Mouse (Mus musculus): Measurements from ENCODE around the gene Pld1. TPM values are rescaled to one million over a fixed set of nuclear protein-coding genes. Genes with fewer than 3 reads are reported as not detected.

Gene Pld1
- polyA plus RNA-seq, 1 experiment from 2014 or later, result 5.0 TPM

DNA sequence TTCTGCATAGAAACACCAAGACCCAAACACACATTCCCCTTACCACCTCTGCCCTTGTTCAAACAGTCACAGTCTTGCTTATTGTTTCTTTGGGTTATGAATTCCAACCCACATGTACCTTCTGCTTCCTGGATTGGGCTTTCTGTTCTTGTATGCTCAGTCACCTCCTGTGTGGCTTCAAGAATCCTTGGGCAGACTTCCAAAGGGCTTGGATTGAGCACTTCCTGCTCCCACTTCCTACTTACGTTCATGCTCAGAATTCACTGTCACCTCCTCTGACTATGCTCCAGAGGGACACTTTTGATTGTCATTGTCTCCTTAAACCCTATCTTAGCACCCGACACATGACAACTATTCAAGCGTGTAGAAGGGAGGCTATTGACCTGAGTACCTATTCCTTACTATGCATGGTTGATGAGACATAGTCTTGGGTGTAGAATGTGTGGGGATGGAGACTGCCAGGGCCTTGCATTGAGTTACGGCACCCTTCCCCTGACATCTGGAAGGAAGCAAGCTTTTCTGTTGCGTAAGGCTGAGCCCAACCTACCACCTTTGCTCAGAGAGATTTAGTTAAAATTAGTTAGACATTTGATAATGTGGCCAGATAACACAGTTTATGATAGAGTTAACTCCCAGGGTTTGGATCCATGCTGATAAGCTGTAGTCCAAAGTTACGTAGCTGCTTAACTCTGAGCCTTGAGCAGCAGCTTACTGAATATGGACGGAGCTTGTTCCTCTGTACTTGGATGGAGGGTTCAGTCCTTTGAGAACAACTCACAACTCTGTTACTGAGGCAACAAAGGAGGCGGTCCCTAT is 55.9 kb downstream of the Pld1 start:
- H3K27ac ChIP-seq, result no peak overlapping the region
- H3K36me3 ChIP-seq (ENCODE audit: insufficient read depth, low read length), result no peaks in the 10 kb centered on the region
- no peak for ATAC-seq (replicated peaks; ENCODE audit: low FRiP score, low read depth)
- H3K4me1 ChIP-seq (replicated peaks; ENCODE audit: insufficient read depth, low read length), result no peaks in the 10 kb centered on the region
- WGBS, result 74% methylated on average over 8 of the region's 8 CpGs
- H3K4me2 ChIP-seq (ENCODE audit: low read length), result no peak overlapping the region
- no peaks in the 10 kb centered on the region for H3K9me3 ChIP-seq (replicated peaks; ENCODE audit: low read length)
- H3K4me3 ChIP-seq (replicated peaks; ENCODE audit: low read depth, low read length), result no peak overlapping the region
- TF ChIP-seq CTCF (IDR thresholded peaks at IDR 0.05; ENCODE audit: low read depth), result no peak
- DNase-seq (ENCODE audit: low spot score), result no peak
- H3K27me3 ChIP-seq (ENCODE audit: insufficient read depth, low read length), result no peaks in the 10 kb centered on the region
- no peak overlapping the region for H3K9ac ChIP-seq (ENCODE audit: low read depth, low read length)

DNA sequence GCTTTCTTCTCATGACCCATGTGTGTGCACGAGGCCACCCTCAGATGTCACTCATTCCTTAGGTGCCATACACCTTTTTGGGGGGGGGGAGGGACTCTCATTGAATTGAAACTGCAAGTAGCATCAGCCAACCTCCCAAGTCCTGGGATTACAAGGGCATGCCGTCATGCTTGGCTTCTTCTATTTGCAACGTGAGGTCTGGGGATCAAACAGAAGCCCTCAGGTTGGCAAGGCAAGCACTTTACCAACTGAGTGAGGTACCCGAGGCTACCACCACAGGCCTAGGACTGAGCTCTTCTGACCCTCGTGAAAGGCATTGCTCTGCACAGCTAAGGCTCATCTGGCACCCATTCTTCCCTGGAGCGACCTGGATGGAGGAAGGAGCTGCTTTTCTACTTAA is 65.8 kb downstream of the Pld1 start:
- Histone ChIP-seq H3K9ac (ENCODE audit: low read depth, low read length) (no peak overlapping the region), H3K4me3 (replicated peaks; ENCODE audit: low read depth, low read length) (no peak overlapping the region), H3K36me3 (ENCODE audit: insufficient read depth, low read length) (no peaks in the 10 kb centered on the region), H3K27me3 (ENCODE audit: insufficient read depth, low read length) (no peaks in the 10 kb centered on the region), H3K27ac (no peak overlapping the region), H3K4me2 (ENCODE audit: low read length) (no peak overlapping the region), H3K4me1 (replicated peaks; ENCODE audit: insufficient read depth, low read length) (no peaks in the 10 kb centered on the region), H3K9me3 (replicated peaks; ENCODE audit: low read length) (no peaks in the 10 kb centered on the region)
- WGBS, result 60% methylated on average over 6 of the region's 6 CpGs
- DNase-seq (ENCODE audit: low spot score), result no peak
- TF ChIP-seq CTCF (IDR thresholded peaks at IDR 0.05; ENCODE audit: low read depth), result no peak
- ATAC-seq (replicated peaks; ENCODE audit: low FRiP score, low read depth), result no peak

DNA sequence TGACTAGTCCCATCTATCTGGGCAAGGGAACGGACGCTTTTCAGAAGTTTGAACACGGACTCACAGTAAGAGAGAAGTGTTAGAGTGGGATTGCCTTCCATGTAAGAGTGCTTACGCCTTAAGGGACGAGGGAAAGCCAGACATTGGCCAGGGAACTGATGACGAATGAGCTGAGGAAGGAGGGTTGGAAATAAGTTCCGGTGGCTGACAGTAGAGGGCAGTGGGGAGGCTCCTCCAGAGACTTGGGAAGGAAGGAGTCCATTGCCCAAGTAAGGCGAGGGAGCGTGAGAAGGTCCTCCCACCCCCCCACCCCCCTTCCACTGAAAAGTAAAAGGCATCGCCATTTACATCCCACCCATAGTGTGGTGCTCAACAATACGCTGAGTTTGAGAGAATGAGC is 69.2 kb downstream of the Pld1 start:
- TF ChIP-seq CTCF (IDR thresholded peaks at IDR 0.05; ENCODE audit: low read depth), result no peak
- DNase-seq (ENCODE audit: low spot score) (no peak), ATAC-seq (replicated peaks; ENCODE audit: low FRiP score, low read depth) (no peak)
- H3K4me3 ChIP-seq (replicated peaks; ENCODE audit: low read depth, low read length), result no peak overlapping the region
- H3K4me1 ChIP-seq (replicated peaks; ENCODE audit: insufficient read depth, low read length), result no peaks in the 10 kb centered on the region
- WGBS, result 88% methylated on average over 11 of the region's 11 CpGs
- no peaks in the 10 kb centered on the region for H3K36me3 ChIP-seq (ENCODE audit: insufficient read depth, low read length)
- H3K9me3 ChIP-seq (replicated peaks; ENCODE audit: low read length), result no peaks in the 10 kb centered on the region
- H3K9ac ChIP-seq (ENCODE audit: low read depth, low read length), result no peak overlapping the region
- no peak overlapping the region for H3K4me2 ChIP-seq (ENCODE audit: low read length)
- H3K27ac ChIP-seq, result no peak overlapping the region
- no peaks in the 10 kb centered on the region for H3K27me3 ChIP-seq (ENCODE audit: insufficient read depth, low read length)

- no peak overlapping the region for H3K9ac ChIP-seq (ENCODE audit: low read depth, low read length)
- no peaks in the 10 kb centered on the region for H3K27me3 ChIP-seq (ENCODE audit: insufficient read depth, low read length)
- 74% methylated on average over 4 of the region's 4 CpGs for WGBS
- no peaks in the 10 kb centered on the region for H3K9me3 ChIP-seq (replicated peaks; ENCODE audit: low read length)
- no peak overlapping the region for H3K4me3 ChIP-seq (replicated peaks; ENCODE audit: low read depth, low read length)
- H3K4me1 ChIP-seq (replicated peaks; ENCODE audit: insufficient read depth, low read length), result no peaks in the 10 kb centered on the region
- H3K36me3 ChIP-seq (ENCODE audit: insufficient read depth, low read length), result no peaks in the 10 kb centered on the region
- TF ChIP-seq CTCF (IDR thresholded peaks at IDR 0.05; ENCODE audit: low read depth), result no peak
- no peak overlapping the region for H3K4me2 ChIP-seq (ENCODE audit: low read length)
- no peak for ATAC-seq (replicated peaks; ENCODE audit: low FRiP score, low read depth)
- DNase-seq (ENCODE audit: low spot score), result no peak
- no peak overlapping the region for H3K27ac ChIP-seq
Observed at GRCm38 (mm10) chr3:28008369-28008768, 69.9 kb downstream of the Pld1 start.

DNA sequence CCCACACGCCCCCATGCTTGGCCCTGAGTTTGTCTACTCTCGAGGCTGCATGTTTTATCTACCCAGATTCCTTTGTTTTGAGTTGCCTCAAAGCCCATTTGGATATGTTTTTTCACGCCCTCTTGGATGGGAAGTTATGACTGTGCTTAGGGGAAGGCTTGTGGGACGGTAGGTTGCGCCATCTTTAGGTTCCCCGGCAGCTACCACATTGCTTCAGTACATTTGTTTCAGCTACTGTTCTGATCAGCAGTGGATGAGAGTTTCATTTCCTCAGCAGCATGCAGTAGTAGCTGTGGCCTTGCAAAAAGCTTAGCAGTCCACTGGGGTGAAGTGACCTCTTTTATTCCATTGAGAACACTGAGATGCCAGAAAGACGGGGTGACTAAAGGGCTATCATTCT is 73.7 kb downstream of the Pld1 start:
- H3K27ac ChIP-seq, result no peak overlapping the region
- no peak overlapping the region for H3K4me3 ChIP-seq (replicated peaks; ENCODE audit: low read depth, low read length)
- TF ChIP-seq CTCF (IDR thresholded peaks at IDR 0.05; ENCODE audit: low read depth), result no peak
- H3K9me3 ChIP-seq (replicated peaks; ENCODE audit: low read length), result no peaks in the 10 kb centered on the region
- DNase-seq (ENCODE audit: low spot score) (no peak), ATAC-seq (replicated peaks; ENCODE audit: low FRiP score, low read depth) (no peak)
- 81% methylated on average over 7 of the region's 7 CpGs for WGBS
- no peaks in the 10 kb centered on the region for H3K36me3 ChIP-seq (ENCODE audit: insufficient read depth, low read length)
- H3K9ac ChIP-seq (ENCODE audit: low read depth, low read length), result no peak overlapping the region
- H3K4me2 ChIP-seq (ENCODE audit: low read length), result no peak overlapping the region
- no peaks in the 10 kb centered on the region for H3K4me1 ChIP-seq (replicated peaks; ENCODE audit: insufficient read depth, low read length)
- H3K27me3 ChIP-seq (ENCODE audit: insufficient read depth, low read length), result no peaks in the 10 kb centered on the region

DNA sequence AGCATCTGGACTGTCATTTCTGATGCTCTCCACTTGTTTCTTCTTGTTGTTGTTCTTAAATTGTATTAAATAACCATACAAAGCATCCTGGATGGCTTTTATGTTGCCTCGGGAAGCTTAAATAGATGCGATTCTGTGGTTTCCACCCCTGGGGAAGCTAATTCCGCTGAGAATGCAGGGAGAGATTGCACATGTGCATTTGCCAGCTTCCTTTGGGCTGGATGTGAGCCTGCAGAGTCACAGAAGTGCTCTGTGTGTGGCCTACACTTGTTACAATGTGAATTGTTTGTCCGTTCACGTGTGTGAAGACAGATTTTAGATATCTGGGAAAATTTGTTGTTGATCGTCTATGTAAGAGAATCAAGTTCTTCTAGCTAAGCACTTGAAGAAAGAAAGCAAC is 74.9 kb downstream of the Pld1 start:
- WGBS, result 78% methylated on average over 6 of the region's 6 CpGs
- Histone ChIP-seq H3K27me3 (ENCODE audit: insufficient read depth, low read length) (no peaks in the 10 kb centered on the region), H3K36me3 (ENCODE audit: insufficient read depth, low read length) (no peaks in the 10 kb centered on the region), H3K9ac (ENCODE audit: low read depth, low read length) (no peak overlapping the region), H3K4me1 (replicated peaks; ENCODE audit: insufficient read depth, low read length) (no peaks in the 10 kb centered on the region), H3K9me3 (replicated peaks; ENCODE audit: low read length) (no peaks in the 10 kb centered on the region), H3K4me2 (ENCODE audit: low read length) (no peak overlapping the region), H3K4me3 (replicated peaks; ENCODE audit: low read depth, low read length) (no peak overlapping the region), H3K27ac (no peak overlapping the region)
- no peak for DNase-seq (ENCODE audit: low spot score)
- ATAC-seq (replicated peaks; ENCODE audit: low FRiP score, low read depth), result no peak
- TF ChIP-seq CTCF (IDR thresholded peaks at IDR 0.05; ENCODE audit: low read depth), result no peak

DNA sequence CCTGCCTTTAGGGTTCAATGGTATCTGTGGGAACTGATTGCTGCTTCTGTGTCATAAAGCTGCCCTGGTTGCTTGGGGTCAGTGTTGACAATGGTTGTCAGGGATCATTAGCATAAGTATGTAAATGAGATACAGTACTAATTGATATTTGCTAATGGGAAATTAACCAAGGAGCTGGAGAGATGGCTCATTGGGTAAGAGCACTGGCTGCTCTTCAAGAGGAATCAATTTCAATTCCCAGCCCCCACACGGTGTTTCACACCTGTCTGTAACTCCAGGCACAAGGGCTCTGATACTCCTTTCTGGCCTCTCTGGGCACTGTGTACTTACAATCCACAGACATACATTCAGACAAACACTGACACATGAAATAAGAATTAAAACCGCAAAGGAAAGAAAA is 78.5 kb downstream of the Pld1 start:
- Histone ChIP-seq H3K4me3 (replicated peaks; ENCODE audit: low read depth, low read length) (no peak overlapping the region), H3K27ac (no peak overlapping the region), H3K36me3 (ENCODE audit: insufficient read depth, low read length) (no peaks in the 10 kb centered on the region), H3K4me1 (replicated peaks; ENCODE audit: insufficient read depth, low read length) (no peaks in the 10 kb centered on the region), H3K9me3 (replicated peaks; ENCODE audit: low read length) (no peaks in the 10 kb centered on the region), H3K9ac (ENCODE audit: low read depth, low read length) (no peak overlapping the region), H3K4me2 (ENCODE audit: low read length) (no peak overlapping the region), H3K27me3 (ENCODE audit: insufficient read depth, low read length) (no peaks in the 10 kb centered on the region)
- ATAC-seq (replicated peaks; ENCODE audit: low FRiP score, low read depth) (no peak), DNase-seq (ENCODE audit: low spot score) (no peak)
- 84% methylated on average over 2 of the region's 2 CpGs for WGBS
- TF ChIP-seq CTCF (IDR thresholded peaks at IDR 0.05; ENCODE audit: low read depth), result no peak

All from kidney, postnatal 0 days (tissue).